Mouse (Mus musculus) kidney, adult 18-20 months (tissue): ENCODE measurements around the gene Rnase11.

ENCODE experiments used
- DNase-seq: peaks from one replicate; pipeline ENCODE4 v3.0.0; 2021

Rnase11 gene

GRCm38 (mm10) chr14:51050063-51050462 is at the start of gene Rnase11:
Gene Rnase11 (minus strand): TSS chr14:51050163.
- DNase-seq: no peak

- DNase-seq: no peak
Measured at GRCm38 (mm10) chr14:51098921-51099320, 49.0 kb upstream of the Rnase11 start.

GRCm38 (mm10) chr14:51098300-51098699 is 48.3 kb upstream of the Rnase11 start:
- peak; percentile 77 for DNase-seq

GRCm38 (mm10) chr14:51095736-51096524 is 46.0 kb upstream of the Rnase11 start:
- DNase-seq: peak; percentile 31

GRCm38 (mm10) chr14:51094921-51095320 is 45.0 kb upstream of the Rnase11 start:
- DNase-seq: no peak

- DNase-seq: no peak
Measured at GRCm38 (mm10) chr14:51094096-51094875, 44.3 kb upstream of the Rnase11 start.

- no peak for DNase-seq
Measured at GRCm38 (mm10) chr14:51093496-51093895, 43.5 kb upstream of the Rnase11 start.

GRCm38 (mm10) chr14:51092073-51092620 is 42.2 kb upstream of the Rnase11 start:
- DNase-seq: no peak

- peak; percentile 37 for DNase-seq
Measured at GRCm38 (mm10) chr14:51090921-51091900, 41.2 kb upstream of the Rnase11 start, which contains the start of the genes Rnase4 and Ang. Gene Rnase4 (plus strand): TSS chr14:51091077. Gene Ang (plus strand): TSS chr14:51091150.

GRCm38 (mm10) chr14:51090077-51090781 is 40.3 kb upstream of the Rnase11 start:
- peak; percentile 90 for DNase-seq

- DNase-seq: no peak
Measured at GRCm38 (mm10) chr14:51089674-51090076, 39.7 kb upstream of the Rnase11 start.

GRCm38 (mm10) chr14:51088970-51089673 is 39.2 kb upstream of the Rnase11 start:
- DNase-seq: peak; percentile 98

- peak; percentile 90 for DNase-seq
Measured at GRCm38 (mm10) chr14:51088166-51088969, 38.4 kb upstream of the Rnase11 start.

GRCm38 (mm10) chr14:51087762-51088161 is 37.8 kb upstream of the Rnase11 start:
- no peak for DNase-seq

- DNase-seq: no peak
Measured at GRCm38 (mm10) chr14:51085911-51086310, 35.9 kb upstream of the Rnase11 start.

GRCm38 (mm10) chr14:51085086-51085485 is 35.1 kb upstream of the Rnase11 start:
- DNase-seq: no peak

- no peak for DNase-seq
Measured at GRCm38 (mm10) chr14:51083805-51084204, 33.8 kb upstream of the Rnase11 start.

- DNase-seq: peak; percentile 80
Measured at GRCm38 (mm10) chr14:51082599-51083581, 32.9 kb upstream of the Rnase11 start.

GRCm38 (mm10) chr14:51081035-51081434 is 31.1 kb upstream of the Rnase11 start:
- DNase-seq: no peak
